Mouse (Mus musculus): ENCODE measurements around the gene Gm20605. TPM values are rescaled to one million over a fixed set of nuclear protein-coding genes. Genes with fewer than 3 reads are reported as not detected.

Gene Gm20605
- 16.7 and 20.8 TPM in 2 replicates for polyA plus RNA-seq (2015; fragmentation: Nextera tagmentation; extraction: Ambion mirVana)

DNA sequence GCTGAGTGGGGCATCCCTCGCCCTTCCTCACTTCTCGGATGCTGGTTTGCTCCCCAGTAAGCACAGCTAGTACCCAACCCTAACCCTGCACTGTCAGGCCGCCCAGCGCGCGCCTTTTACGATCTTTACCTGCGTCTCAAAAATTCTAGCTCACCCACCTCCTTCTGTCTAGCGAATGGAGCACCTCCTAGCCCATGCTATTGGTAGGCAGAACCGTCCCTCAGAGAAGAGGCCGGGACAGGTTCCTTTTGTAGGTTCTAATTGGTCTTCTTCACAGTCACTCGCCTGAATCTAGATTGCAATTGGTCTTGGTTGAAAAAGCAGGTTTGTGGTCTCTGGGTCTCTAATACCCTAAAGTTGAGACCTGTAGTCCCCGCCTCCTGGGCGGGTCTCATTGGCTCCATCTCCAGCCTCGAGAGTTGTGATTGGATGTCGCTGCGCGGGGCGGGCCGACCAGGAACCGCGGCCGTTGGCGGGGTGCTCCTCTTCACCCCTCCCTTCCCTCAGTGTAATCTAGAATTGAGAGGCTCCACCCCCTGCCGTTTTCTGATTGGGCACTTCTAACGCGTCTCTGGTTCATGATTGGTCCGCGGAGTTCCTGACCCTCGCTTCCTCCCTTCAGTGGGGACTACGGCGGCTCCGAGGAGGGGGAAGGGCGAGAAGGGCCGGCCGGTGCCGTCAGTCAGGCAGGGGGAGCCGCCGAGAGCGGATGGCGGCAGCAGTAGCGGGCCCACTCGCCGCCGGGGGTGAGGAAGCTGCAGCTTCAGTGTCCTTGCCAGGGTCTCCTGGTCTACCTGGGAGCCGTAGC, at the start of gene Gm20605, which contains the start of the genes Fbxo24 and Lrch4:
Gene Gm20605 (plus strand): TSS at position 678 of the 808 bp plus-strand sequence.
Gene Fbxo24 (minus strand): TSS at position 505 of the 808 bp plus-strand sequence.
Gene Lrch4 (plus strand): TSS at position 624 of the 808 bp plus-strand sequence.
- peak; percentile 100 for DNase-seq (ENCODE audit: low spot score)

DNA sequence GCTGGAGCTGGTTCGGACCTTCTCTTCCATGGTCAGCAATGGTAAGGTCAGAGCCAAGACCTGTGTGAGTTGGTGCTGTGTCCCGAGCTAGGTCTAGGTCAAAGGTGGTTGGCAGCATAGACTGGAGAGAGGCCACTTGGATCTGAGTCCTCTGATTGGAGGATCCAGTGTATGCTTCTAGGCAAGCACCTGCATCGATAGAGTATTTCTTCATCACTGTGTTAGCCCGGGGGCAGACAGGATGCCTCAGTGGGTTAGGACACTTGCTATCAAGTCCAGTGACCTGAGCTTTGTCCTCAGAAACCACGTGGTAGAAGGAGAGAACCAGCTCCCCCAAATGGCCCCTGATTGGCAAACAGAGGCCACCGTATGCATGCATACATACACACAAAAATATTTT, 48.7 kb upstream of the Gm20605 start:
- no peak for DNase-seq (ENCODE audit: low spot score)

DNA sequence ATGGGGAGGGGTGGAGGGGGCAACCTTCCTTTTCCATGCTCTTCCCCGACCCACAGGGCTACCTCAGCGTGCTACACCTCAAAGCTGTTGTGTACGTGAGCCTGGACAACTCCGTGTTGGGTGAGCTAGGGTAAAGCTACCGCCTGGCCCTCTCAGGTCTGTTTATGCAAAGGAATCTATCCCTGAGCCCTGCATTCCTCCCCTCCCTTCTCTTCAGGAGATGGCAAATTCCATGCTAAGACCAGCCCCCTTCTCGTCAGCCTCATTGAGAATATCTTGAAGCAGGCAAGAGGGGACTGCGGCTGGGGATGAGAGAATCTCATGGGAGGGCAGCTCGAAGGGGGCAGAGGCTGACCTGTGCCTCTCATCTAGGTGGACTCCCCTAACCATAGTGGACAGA, 46.3 kb upstream of the Gm20605 start:
- no peak for DNase-seq (ENCODE audit: low spot score)

DNA sequence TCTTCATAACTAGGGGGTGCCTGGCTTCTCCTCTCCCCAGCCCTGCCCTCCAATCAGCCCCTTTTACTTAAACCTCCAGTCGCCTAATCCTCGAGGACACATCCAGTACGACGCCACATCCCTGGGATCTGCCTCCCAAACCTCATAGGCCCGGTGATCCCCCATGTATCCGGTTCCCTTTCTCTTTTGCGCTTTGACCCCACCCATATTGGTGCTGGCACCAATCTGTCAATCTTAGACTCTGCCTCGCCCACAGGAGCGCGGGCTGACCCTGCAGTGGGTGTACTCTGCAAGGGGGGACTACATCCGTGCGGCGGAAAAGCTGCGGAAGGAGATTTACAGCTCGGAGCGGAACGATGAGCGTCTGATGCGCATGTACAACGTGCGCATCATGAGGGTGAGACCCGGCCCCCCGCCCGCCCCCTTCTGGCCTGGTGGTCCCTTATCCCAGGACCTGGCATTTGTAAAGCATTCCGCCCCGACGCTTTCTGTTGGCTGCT, 45.3 kb upstream of the Gm20605 start:
- peak; percentile 30 for DNase-seq (ENCODE audit: low spot score)

DNA sequence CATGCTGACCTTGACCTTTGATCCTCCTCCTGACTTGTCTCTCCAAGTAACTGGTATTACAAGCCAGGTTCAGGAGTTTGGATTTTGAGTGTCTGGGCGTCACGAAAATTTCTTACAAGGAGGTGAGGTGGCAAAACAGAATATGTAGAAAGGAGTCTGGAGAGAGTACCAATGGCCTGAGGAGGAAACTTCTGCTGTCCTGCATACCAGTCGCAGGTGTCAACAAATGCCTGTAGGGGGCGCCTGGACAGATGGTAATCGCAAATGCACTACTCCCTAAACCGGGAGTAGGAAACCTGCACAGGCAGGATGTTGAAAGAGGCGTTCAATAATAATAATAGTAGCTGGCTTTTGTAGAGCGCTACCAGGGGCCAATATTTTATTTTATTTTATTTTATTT, 44.0 kb upstream of the Gm20605 start:
- peak; percentile 69 for DNase-seq (ENCODE audit: low spot score)

DNA sequence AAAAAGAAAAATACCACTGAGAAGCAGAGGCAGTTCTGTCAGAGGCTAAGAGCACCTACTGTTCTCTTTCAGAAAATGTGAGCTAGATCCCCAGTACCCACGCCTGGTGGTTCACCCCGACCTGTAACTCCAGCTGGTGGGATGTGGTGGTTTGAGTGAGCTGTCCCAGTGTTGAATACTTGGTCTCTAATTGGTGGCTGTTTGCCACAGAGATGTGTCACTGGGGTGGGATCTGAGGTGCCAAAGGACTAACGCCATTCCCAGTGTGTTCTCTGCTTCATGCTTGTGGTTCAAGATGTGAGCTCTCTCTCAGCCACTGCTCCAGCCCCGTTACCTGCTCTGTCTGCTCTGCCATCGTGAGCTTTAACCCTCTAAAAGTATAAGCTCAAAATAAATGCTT, 38.5 kb upstream of the Gm20605 start:
- no peak for DNase-seq (ENCODE audit: low spot score)

DNA sequence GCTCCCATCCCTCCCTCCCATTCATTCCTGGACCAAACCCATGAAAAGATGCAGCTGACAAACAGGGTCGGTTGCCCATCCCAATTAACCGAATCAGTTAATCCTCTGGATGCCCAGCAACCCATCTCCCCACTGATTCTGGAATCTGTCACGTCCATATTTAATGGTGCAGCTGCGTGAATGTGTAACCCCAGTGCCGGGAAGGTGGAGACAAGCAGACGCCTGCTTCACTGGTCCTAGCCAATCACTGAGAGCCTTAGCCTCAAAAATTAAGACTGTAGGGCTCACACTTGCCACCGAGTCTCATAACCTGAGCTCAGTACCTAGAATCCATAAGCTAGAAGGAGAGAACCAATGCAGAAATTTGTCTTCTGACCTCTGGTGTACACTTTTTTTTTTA, 33.1 kb upstream of the Gm20605 start:
- DNase-seq (ENCODE audit: low spot score), result no peak

DNA sequence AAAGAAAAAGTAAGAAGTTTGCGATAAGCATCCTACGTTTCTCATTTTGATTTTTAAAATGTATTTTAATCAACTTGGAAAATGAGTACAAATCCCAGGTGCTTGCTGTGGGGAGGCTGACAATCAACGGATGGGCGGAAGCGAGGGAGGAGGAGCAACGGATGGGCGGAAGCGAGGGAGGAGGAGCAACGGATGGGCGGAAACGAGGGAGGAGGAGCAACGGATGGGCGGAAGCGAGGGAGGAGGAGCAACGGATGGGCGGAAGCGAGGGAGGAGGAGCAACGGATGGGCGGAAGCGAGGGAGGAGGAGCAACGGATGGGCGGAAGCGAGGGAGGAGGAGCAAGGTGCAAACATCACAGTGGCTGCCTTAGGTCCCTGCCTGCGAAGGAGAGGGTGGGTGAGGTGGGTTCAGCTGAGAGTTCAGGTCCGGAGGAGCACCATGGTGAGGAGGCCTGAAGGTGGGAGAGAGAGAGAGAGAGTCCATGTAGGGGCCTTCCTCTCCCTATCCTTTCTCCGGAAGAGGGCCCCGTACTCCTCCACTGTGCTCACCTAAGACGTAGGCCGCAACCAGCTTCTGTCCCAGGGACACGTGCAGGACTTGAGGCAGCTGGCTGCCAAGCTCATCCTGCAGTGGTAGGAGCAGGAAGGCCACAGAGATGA, 32.2 kb upstream of the Gm20605 start:
- DNase-seq (ENCODE audit: low spot score), result peak; percentile 62

DNA sequence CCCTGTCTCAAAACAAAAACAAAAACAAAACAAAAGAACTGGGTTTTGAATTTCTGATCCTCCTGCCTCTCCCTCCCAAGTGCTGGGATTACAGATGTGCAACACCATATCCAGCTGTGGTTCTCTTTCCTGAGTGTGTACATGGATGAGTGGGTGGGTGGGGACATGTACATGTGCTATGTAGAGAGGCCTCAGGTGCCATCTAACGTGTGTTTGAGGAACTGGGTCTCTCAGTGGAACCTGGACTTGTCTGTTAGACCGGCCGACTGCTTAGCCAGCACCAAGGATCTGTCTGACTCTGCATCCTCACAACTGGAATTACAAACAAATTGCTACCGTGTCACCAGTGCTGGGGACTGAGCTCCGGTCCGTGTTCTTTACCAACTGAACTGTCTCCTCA, 31.4 kb upstream of the Gm20605 start:
- DNase-seq (ENCODE audit: low spot score), result no peak

DNA sequence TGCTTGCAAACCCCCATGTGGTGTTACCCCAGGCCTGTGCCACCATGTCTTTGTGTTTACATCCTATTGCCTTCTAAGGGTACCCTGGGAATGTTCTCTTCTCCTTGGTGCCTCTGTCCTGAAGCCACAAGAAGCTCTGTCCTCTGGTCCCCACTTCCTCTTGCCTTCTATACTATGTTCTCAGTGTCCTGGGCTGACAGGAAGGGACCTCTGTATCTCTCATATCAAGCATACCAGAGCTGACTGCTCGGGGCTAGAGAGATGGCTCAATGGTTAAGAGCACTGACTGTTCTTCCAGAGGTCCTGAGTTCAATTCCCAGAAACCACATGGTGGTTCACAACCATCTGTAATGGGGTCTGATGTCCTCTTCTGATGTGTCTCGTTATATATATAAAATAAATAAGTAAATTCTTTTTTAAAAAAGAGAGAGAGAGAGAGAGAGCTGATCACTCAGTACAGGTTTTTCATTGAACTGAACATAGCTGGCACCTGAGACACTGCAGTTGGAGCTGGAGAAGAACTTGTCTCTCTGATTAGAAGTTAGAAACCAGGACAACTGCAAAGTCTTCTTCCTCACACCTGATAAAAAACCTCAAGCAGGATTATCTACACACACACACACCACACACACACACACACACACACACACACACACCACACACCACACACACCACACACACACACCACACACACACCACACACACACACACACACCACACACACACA, 30.7 kb upstream of the Gm20605 start:
- DNase-seq (ENCODE audit: low spot score), result no peak

DNA sequence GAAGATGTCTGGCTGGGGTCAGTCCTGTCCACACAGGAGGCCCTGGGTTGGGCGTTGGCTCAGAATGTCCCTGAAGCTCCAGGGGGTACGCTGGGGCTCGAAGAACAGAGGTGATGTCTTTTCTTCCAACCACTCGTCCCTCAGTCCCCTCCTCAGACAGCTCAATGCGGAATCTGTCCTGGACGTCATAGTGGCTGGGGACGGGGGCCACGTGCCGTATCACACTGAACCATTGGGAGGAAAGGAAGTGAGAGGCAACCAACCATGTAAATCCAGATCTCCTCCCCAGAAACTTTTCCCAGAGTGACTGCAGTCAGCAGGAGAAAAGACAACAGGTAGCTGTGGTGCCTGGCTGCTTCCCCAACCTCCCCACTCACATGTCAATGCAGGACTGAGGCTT, 29.4 kb upstream of the Gm20605 start:
- DNase-seq (ENCODE audit: low spot score), result no peak

DNA sequence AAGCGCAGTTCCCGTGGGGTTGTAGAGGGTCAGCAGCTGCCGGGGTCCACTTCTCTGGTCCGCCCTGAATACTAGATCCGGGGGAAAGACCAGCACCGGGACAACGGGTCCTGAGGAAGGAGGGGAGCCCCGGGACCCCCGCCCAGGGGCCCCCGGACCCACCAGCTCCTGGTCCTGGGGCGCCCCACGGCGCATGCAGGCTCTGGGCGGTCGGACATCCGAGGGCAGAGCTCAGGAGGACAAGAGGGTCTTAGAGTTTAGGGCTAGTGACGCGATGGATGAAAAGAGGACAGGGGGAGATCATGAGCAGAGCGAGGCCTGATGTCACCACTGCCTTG, 28.7 kb upstream of the Gm20605 start:
- DNase-seq (ENCODE audit: low spot score), result no peak

DNA sequence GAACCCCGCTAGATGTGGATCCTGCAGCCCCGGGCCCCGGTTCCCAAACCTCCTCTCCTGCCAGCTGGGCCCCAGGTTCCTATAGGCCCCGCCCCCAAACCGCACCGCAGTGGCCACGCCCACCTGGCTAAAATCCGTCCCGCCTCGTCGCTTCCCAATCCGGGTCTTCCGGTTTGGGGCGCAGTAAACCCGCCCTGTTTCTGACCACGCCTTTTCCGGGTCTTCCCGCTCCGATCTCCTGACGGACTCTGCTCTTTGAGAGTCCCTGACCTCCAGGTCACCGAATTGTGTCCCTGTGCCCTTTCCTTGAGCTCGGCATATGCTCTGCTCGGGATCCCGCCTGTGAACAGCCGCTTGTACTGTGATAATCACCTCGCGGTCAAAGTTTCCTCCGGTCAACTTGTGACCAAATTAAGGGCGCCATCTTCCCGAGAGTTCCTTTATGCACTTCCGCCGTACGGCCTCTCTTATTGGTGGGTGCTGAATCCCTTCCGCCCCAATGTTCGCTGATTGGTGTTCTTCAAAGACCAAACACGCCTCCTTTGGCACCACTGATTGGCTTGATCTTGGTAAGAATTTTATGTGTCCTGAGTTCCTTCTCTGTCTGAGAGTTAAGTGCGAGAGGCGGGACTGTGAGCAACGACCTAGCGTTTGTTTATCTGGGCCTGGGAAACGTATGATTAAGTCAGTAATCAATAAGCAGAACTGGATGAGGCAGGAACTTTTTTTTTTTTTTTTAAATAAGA, 28.2 kb upstream of the Gm20605 start, which contains the start of gene Mospd3:
Gene Mospd3 (minus strand): TSS at position 440 of the 746 bp plus-strand sequence.
- DNase-seq (ENCODE audit: low spot score), result peak; percentile 98

DNA sequence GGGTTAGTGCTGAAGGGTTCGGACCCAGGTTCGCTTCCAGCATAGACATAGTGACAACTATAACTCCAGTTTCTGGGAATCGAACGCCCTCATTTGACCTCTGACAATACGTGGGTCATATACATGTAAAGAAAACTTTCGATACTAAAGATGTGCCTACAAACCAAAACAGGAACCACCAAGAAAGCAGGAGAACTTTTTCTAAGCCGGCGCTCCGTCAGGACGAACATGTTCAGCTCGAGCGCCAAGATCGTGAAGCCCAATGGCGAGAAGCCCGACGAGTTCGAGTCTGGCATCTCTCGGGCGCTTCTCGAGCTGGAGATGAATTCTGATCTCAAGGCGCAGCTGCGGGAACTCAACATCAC, 27.6 kb upstream of the Gm20605 start:
- DNase-seq (ENCODE audit: low spot score), result peak; percentile 49

DNA sequence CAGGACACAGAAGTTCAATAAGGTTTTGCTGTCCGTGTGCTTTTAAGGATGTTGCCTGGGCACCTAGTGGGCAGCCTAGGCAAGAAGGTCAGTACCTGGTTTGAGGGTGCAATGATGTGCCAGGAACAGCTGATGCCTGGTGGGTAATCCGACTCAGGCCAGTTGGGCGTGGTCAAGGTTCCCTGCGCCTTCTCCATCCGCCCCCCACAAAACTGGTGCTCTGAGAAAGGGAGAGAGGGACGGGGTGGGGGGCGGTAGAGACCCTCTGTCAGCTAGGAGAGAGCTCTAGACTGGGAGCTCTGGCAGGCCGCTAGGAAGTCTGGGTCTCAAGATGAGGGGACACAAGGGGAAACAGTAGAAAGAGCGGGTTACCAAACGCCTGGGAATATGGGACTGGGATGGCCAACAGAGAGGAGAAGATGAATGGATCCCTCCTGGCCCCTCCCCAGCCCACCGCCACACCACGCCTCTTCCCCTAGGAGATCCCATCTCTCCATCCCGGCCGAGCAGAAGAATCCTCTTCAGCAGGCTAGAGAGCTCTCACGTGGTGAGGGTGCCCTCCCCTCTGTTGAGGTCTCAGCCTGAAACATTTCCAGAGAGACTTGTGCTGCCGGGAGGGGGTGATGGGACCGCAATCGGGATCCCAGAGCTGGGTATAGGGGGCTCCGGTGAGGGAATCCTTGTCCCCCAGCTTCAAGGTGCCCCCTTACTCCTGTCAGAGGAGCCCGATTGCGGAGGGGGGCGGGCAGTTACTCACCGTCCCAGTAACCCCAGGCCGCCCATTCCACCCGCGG, 20.9 kb upstream of the Gm20605 start:
- DNase-seq (ENCODE audit: low spot score), result no peak

DNA sequence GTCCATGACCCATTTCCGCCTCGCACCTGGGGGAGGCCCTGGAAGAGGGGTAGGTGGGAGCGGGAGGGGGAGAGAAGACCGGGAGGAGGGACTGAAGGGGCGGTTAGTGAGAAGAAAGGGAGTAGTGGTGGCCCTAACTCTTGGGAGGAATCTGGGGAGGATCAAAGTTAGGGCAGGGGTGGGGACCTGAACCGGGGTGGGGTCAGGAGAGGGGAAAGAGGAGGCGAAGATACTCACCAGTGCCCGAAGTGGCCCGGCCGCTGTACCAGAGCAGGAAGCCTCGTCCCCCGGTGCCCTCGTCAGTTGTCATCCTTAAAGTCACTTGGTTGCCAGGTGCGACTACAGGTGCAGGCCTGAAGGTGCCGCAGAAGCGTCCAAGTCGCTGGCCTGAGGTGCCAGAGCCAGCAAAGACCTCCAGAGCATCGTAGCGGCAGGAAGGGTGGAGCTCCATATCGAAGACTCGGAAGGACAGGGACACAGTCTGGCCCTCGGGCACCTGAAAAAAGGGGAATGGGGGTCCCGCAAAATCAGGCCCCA, 20.3 kb upstream of the Gm20605 start:
- DNase-seq (ENCODE audit: low spot score), result no peak

DNA sequence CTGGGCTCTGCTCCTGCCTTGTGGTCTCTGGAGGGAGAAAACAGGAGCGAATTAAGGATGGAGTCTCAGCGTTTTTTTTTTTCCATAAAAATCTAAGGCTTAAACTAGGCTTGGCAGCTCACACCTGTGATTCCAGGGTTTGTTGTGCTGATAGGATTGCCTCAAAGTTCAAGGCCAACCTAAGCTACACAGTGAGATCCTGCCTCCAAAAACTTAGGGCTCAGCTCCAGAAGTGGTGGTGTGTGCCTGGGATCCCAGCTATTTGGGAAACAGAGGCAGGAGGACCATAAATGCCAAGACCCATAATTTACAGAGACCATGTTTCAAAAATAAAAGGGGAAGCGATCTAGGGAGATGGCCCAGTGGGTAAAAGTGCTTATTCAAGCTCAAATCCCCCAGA, 19.7 kb upstream of the Gm20605 start:
- DNase-seq (ENCODE audit: low spot score), result no peak

DNA sequence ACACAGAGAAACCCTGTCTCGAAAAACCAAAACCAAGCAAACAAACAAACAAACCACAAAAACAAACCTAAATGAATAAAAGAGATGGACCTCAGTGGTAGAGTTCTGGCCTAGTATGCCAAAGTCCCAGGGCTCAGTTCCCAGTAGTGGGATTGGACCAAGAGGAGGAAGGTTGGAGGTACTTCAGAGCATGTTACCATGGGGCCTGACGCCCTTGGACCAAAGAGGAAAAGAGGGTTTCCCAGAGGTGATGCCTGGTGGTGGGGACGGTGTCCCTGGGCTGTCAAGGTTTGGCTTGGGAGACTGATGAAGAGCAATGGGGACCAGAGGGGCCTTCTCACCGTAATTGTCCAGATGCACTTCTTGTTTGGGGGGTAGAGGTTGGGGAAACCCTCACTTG, 18.9 kb upstream of the Gm20605 start:
- DNase-seq (ENCODE audit: low spot score), result no peak

DNA sequence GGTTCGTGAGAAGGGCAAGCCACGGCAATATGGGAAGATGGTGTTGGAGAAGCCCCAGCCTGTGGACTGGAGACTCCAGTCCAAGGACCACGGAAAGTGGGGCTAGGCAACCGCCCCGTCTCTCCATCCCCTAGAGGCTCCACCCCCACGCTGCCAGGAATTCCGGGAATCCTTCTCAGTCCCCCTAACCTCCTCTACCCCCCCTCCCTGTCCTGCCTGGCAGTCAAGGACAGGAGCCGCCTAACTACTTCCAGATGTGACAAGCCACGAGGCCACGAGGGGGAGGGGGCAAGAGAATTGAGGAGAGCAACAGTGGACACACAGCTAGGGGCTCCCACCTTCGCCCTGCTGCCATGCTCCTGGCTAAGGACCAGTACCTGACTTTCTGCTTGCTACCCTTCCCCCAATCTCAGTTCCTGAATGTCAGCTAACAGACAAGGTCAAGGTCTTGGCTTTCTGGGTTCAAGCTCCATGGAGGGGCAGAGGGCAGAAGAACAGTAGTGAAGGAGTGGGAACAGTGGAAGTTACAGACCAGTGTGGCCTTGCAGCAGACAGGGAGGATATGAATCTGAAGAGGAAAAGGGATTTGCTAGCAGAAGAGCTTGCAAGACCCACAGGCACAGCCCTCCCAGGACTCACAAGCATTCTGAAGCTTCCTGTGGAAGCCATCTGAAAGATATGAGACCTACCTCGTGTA, 18.3 kb upstream of the Gm20605 start:
- DNase-seq (ENCODE audit: low spot score), result no peak

DNA sequence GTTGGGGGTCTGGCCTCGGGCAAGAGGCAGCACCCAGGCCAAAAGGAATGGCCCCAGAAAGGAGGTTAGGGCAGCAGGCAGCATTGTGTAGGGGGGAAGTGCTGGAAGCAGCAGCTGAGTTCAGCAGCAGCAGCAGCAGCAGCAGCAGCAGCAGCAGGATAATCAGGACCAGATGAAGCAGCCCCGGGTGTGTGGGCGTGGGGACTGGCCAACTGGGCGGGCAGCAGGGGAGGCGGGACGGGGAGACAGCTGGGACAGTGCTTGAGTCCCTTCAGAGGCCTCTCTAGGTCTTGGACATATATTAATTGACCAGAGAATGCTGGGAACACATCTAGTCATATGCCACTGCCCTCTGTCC, 17.8 kb upstream of the Gm20605 start:
- no peak for DNase-seq (ENCODE audit: low spot score)
